Mouse (Mus musculus) heart, embryonic 12.5 days (tissue): ENCODE measurements around the gene Egr2. TPM values are rescaled to one million over a fixed set of nuclear protein-coding genes. Genes with fewer than 3 reads are reported as not detected.
A peak's percentile ranks its signal among the peaks of the same experiment; 100 is the strongest.

Experiments
- ATAC-seq: fragments of 200-750 bp; cut with Nextera tagmentation; 2 replicates; pipeline ENCODE4 v1.8.0; 2017; ENCODE audit warnings: moderate TSS enrichment, moderate library complexity; ENCODE audit not compliant: insufficient number of reproducible peaks, low FRiP score
- H3K27ac ChIP-seq: fragments of 300-500 bp; sonication (generic); 2 replicates; pipeline ENCODE4 v1.5.1; 2016; ENCODE audit warnings: mild to moderate bottlenecking, moderate library complexity; ENCODE audit not compliant: poor library complexity, severe bottlenecking
- H3K27me3 ChIP-seq: fragments of 300-500 bp; sonication (generic); replicated peaks from 2 replicates; pipeline ENCODE4 v1.6.1; 2016; ENCODE audit warnings: mild to moderate bottlenecking, moderate library complexity
- H3K36me3 ChIP-seq: fragments of 300-500 bp; sonication (generic); 2 replicates; pipeline ENCODE4 v1.6.1; 2016; ENCODE audit warnings: mild to moderate bottlenecking, moderate library complexity
- H3K4me1 ChIP-seq: fragments of 300-500 bp; sonication (generic); replicated peaks from 2 replicates; pipeline ENCODE4 v1.6.1; 2016; ENCODE audit warnings: mild to moderate bottlenecking
- H3K4me2 ChIP-seq: fragments of 300-500 bp; sonication (generic); 2 replicates; pipeline ENCODE4 v1.6.1; 2016; ENCODE audit warnings: mild to moderate bottlenecking, moderate library complexity
- H3K4me3 ChIP-seq: fragments of 300-500 bp; sonication (generic); 2 replicates; pipeline ENCODE4 v1.5.1; 2016; ENCODE audit warnings: mild to moderate bottlenecking
- H3K9ac ChIP-seq: fragments of 300-500 bp; sonication (generic); 2 replicates; pipeline ENCODE4 v1.6.1; 2016; ENCODE audit warnings: mild to moderate bottlenecking, moderate library complexity
- H3K9me3 ChIP-seq: fragments of 300-500 bp; sonication (generic); replicated peaks from 2 replicates; pipeline ENCODE4 v1.6.1; 2016; ENCODE audit warnings: mild to moderate bottlenecking, moderate library complexity
- WGBS: fragments of 180-500 bp; shearing (Covaris S2); methylation state at CpG from one replicate; pipeline ENCODE4 v1.1.7; 2016; 5-methylcytosine and 5-hydroxymethylcytosine counted together
- polyA plus RNA-seq: library from polyadenylated mRNA; unstranded; fragments of >200 nt; fragmentation: Nextera tagmentation; extraction: Ambion mirVana; gene quantifications from 2 replicates; pipeline ENCODE4 v1.2.1, GENCODE M21; 2016

Gene Egr2
- polyA plus RNA-seq, 1 experiment from 2014 or later, result 0.88 TPM

DNA sequence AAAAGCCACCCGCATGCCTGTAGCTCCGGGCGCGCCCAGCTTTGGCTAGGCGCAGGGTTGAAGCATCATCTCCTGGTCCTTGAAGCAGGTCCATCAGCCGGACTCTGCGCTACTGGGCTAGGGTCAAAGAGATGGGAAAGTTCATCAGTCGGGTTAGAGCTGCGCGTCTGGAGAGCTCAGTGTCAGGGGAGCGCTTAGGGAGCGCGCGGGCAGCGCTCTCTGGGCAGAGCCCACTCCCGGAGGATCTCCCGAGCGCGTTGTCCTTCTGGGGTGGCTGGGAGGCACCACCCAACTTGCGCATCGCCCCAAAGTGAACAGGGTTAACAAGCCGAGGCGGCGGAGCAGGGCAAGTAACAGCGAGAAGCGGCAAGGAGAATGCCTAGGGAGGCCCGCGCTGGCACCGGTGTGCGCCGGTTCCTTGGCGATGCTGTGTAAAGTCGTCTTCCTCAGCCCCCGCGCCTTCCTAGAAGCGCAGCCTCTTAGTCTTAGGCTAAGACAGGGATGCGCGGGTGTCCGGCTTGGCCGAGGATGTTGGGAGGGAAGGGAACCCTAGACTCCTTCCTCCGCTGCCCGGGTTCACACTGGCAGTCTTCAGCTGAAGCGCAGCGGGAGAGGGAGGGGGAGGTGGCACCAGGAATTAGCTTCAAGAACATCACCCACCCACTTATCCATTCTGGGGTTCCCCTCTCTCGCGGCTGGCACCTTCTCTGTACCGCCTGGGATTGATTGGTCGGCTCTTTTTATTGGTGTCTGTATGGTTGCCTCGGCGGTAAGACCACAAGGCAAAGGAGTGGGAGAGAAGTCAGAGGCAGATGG is 3.5 kb downstream of the Egr2 start:
- H3K27ac ChIP-seq, result no peak overlapping the region
- H3K4me1 ChIP-seq, result peaks cover 40% of the 10 kb centered on the region
- peaks cover 66% of the 10 kb centered on the region for H3K27me3 ChIP-seq
- H3K9ac ChIP-seq, result no peak overlapping the region
- H3K4me2 ChIP-seq, result peak overlapping the region; percentile 100
- H3K9me3 ChIP-seq, result no peaks in the 10 kb centered on the region
- ATAC-seq, result no peak
- WGBS, result 2% methylated on average over 50 of the region's 50 CpGs
- no peaks in the 10 kb centered on the region for H3K36me3 ChIP-seq
- H3K4me3 ChIP-seq, result peak overlapping the region; percentile 79

- no peak overlapping the region for H3K27ac ChIP-seq
Measured at GRCm38 (mm10) chr10:67539401-67539730, 4.1 kb downstream of the Egr2 start.

GRCm38 (mm10) chr10:67540591-67540990 is 5.3 kb downstream of the Egr2 start:
- Histone ChIP-seq H3K4me1 (peaks cover 32% of the 10 kb centered on the region), H3K9ac (0 out of 2 replicates have a peak overlapping the region, but pooled peaks have one; percentile 17), H3K4me2 (peak overlapping the region; percentile 39), H3K36me3 (peaks cover 3% of the 10 kb centered on the region; the same call in 1 of the 2 replicates), H3K27ac (no peak overlapping the region), H3K4me3 (peak overlapping the region; percentile 3), H3K27me3 (peaks cover 48% of the 10 kb centered on the region), H3K9me3 (no peaks in the 10 kb centered on the region)
- no peak for ATAC-seq
- WGBS, result 17% methylated on average over 19 of the region's 19 CpGs

More at GRCm38 (mm10) chr10:67539401-67539730, 4.1 kb downstream of the Egr2 start:
- no peak for ATAC-seq
- WGBS, result 39% methylated on average over 6 of the region's 6 CpGs
- Histone ChIP-seq H3K27me3 (peaks cover 60% of the 10 kb centered on the region), H3K9me3 (no peaks in the 10 kb centered on the region), H3K9ac (no peak overlapping the region), H3K4me3 (peak overlapping the region; percentile 79), H3K4me1 (peaks cover 40% of the 10 kb centered on the region), H3K36me3 (no peaks in the 10 kb centered on the region), H3K4me2 (peak overlapping the region; percentile 100; the same call in 1 of the 2 replicates)

DNA sequence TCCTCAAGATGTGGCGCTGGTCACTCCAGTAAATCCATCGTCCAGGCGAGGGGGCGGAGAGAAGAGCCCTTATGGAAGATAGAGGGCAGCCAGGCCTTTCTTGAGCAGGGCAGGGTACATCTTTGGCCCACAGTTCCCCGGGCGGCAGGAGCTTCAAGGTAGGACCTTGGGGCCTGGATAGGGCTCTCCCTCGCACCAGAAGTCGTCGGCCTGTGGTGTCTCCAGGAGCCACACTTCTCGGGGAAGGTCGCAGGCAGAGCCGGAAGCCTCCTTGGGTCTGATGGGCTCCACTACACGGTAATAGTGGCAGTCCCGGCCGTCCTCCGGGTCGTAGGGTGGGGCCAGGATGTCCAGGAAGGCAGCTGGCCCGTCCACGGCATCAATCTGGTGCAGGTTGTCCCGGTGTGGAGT is 12.6 kb downstream of the Egr2 start:
- peaks cover 3% of the 10 kb centered on the region; the same call in 1 of the 2 replicates for H3K36me3 ChIP-seq
- peak overlapping the region; percentile 91; the same call in 1 of the 2 replicates for H3K27ac ChIP-seq
- peak overlapping the region; percentile 98 for H3K9ac ChIP-seq
- WGBS, result 1% methylated on average over 20 of the region's 20 CpGs
- H3K4me3 ChIP-seq, result peak overlapping the region; percentile 91
- no peaks in the 10 kb centered on the region for H3K9me3 ChIP-seq
- no peaks in the 10 kb centered on the region for H3K27me3 ChIP-seq
- H3K4me1 ChIP-seq, result peaks cover 29% of the 10 kb centered on the region
- peak; percentile 12; the same call in 1 of the 2 replicates for ATAC-seq
- H3K4me2 ChIP-seq, result peak overlapping the region; percentile 98

- under 1% methylated on average over 72 of the region's 73 CpGs for WGBS
- no peaks in the 10 kb centered on the region for H3K9me3 ChIP-seq
Measured at GRCm38 (mm10) chr10:67548261-67548854, 13.1 kb downstream of the Egr2 start.

DNA sequence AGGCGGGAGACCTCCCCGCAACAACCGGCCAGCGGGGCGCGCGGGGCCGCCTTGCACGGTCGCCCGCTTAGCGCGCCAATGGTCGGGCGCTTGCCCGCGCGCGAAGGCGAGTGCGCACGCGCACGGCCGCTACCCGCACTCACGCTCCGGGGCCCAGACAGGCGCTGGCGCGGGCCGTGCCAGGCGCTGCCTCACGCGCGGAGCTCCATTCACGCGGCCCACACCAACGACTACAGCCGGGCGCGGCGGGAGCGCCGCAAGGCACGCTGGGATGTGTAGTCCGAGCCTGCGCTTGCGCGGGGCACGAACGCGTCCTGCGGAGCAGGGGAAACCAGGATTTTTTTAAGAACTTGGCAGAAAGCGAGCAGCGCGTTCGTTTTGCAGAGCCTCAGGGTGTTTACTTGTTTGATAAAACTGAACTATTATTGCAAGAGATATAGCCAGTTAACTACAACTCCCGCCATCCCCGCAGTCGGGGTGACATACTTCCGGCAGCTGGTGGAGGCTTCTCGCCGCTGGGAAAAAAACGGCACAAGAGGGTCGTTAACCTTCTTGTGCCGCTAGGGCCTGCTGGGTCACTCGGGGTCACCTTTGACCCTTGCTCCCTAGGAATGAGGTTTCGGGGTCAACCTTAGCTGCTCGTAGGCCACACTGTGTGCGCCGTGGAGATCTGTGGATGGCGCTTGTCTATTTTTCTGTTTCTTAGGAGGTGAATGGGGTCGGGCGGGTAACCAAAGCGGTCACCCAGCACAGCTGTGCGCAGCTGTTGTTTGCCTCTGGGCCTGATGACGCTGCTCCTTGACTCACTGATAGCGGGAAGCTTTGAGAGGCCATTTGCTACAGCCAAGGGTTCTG is 13.8 kb downstream of the Egr2 start, which contains the start of gene Ado:
Gene Ado, minus strand, starts transcription at position 79 of the 855 bp plus-strand sequence.
- Histone ChIP-seq H3K9ac (peak within 1 kb of the TSS; percentile 98), H3K9me3 (no peaks in the 10 kb centered on the region), H3K27me3 (no peaks in the 10 kb centered on the region), H3K4me2 (peak within 1 kb of the TSS; percentile 98), H3K36me3 (peaks cover 3% of the 10 kb centered on the region; the same call in 1 of the 2 replicates), H3K4me1 (peaks cover 29% of the 10 kb centered on the region), H3K27ac (peak within 1 kb of the TSS; percentile 91), H3K4me3 (peak within 1 kb of the TSS; percentile 91)
- peak; percentile 92 for ATAC-seq
- under 1% methylated on average over 79 of the region's 79 CpGs for WGBS

More at GRCm38 (mm10) chr10:67548261-67548854, 13.1 kb downstream of the Egr2 start:
- Histone ChIP-seq H3K4me1 (peaks cover 29% of the 10 kb centered on the region), H3K4me2 (peak overlapping the region; percentile 98), H3K9ac (peak overlapping the region; percentile 98), H3K36me3 (peaks cover 3% of the 10 kb centered on the region; the same call in 1 of the 2 replicates), H3K27ac (peak overlapping the region; percentile 91), H3K4me3 (peak overlapping the region; percentile 91), H3K27me3 (no peaks in the 10 kb centered on the region)
- ATAC-seq, result peak; percentile 74

GRCm38 (mm10) chr10:67558053-67558452 is 22.8 kb downstream of the Egr2 start:
- Histone ChIP-seq H3K9ac (no peak overlapping the region), H3K27ac (no peak overlapping the region), H3K27me3 (no peaks in the 10 kb centered on the region), H3K4me2 (no peak overlapping the region), H3K4me1 (no peaks in the 10 kb centered on the region), H3K9me3 (0 out of 2 replicates have a peak, but pooled peaks cover 4% of the 10 kb centered on the region), H3K36me3 (no peaks in the 10 kb centered on the region), H3K4me3 (no peak overlapping the region)
- no peak for ATAC-seq
- 77% methylated on average over 4 of the region's 4 CpGs for WGBS

DNA sequence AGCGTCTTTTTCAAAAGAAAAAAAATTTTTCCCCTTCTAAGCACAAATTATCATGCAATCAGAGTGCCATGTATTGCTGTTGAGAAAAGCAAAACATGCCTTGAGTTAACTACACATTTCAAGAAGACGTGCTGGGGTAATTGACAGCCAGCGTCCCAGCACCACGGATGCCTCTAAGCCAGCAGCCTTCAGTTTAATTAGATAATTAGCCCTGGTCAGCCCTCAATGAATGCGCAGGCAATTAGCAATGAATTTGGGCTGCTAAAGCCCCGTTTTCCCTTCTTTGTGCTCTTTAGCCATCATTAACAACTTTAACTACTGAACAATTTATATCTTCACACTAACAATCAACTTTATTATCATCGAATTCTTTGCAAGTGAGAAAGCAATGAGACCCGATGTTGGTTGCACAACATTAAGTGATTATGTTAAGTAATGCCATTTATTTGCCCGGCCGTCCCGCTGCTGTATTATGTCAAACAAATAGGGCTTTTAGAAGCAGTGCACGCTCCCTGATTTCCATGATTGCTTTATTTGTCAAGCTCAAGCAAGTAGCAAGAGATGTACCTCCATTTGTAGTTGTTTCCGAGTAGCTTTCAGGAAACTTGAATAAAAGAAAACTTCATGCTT is 24.6 kb downstream of the Egr2 start:
- Histone ChIP-seq H3K27ac (no peak overlapping the region), H3K36me3 (no peaks in the 10 kb centered on the region), H3K9me3 (0 out of 2 replicates have a peak, but pooled peaks cover 4% of the 10 kb centered on the region), H3K4me3 (no peak overlapping the region), H3K27me3 (no peaks in the 10 kb centered on the region), H3K9ac (no peak overlapping the region), H3K4me1 (no peaks in the 10 kb centered on the region), H3K4me2 (no peak overlapping the region)
- no peak for ATAC-seq
- WGBS, result 69% methylated on average over 13 of the region's 13 CpGs

- 0 out of 2 replicates have a peak, but pooled peaks cover 4% of the 10 kb centered on the region for H3K9me3 ChIP-seq
- no peaks in the 10 kb centered on the region for H3K36me3 ChIP-seq
- H3K4me3 ChIP-seq, result no peak overlapping the region
- ATAC-seq, result no peak
- no peaks in the 10 kb centered on the region for H3K27me3 ChIP-seq
- H3K9ac ChIP-seq, result no peak overlapping the region
- WGBS, result 76% methylated on average over 1 of the region's 1 CpGs
- no peak overlapping the region for H3K4me2 ChIP-seq
- H3K27ac ChIP-seq, result no peak overlapping the region
- no peaks in the 10 kb centered on the region for H3K4me1 ChIP-seq
Measured at GRCm38 (mm10) chr10:67561185-67561584, 25.9 kb downstream of the Egr2 start.

DNA sequence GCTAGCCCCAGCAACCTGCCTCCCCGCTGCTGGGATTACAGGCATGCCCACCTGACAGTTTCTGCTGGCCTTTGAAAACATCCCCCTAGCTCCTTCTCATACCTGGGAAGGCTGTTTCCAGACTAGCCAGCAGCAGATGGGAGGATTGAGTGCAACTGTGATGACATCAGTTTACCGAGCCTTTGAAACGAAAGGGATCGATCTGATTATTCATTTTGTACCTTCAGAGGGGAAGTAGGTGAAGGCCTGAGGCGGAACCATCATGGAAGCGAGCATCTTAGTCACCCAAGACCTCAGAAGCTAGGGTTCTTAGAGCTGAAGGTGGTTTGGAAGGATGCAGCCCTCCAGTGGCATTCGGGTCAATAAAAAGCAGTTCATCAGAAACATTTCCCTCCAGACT is 29.2 kb downstream of the Egr2 start:
- no peaks in the 10 kb centered on the region for H3K9me3 ChIP-seq
- no peak overlapping the region for H3K9ac ChIP-seq
- H3K4me2 ChIP-seq, result no peak overlapping the region
- H3K27me3 ChIP-seq, result no peaks in the 10 kb centered on the region
- WGBS, result 90% methylated on average over 7 of the region's 7 CpGs
- H3K36me3 ChIP-seq, result no peaks in the 10 kb centered on the region
- no peak for ATAC-seq
- no peak overlapping the region for H3K27ac ChIP-seq
- no peaks in the 10 kb centered on the region for H3K4me1 ChIP-seq
- H3K4me3 ChIP-seq, result no peak overlapping the region
